In genomic region chr4:130563260-130563756, GRCm38 (mm10) we compare ENCODE assay signal across 19 mouse cellular contexts. TPM values are rescaled to one million over a fixed set of nuclear protein-coding genes. Genes with fewer than 3 reads are reported as not detected.
A peak's percentile ranks its signal among the peaks of the same experiment; 100 is the strongest.
DNase-seq lines count a peak whose midpoint lies in the region; ATAC-seq lines count a peak whose summit lies in the region.
"Had no signal": no experiment of that assay in that cellular context is flagged by ENCODE, and none has a peak within 500 bp of the region (broad histone marks: within the 10 kb centered on the region; RNA-seq: fewer than 3 reads in every experiment).

No protein-coding gene starts in this region.

- WGBS in midbrain, embryonic 13.5 days = 87% methylated on average over 9 of the region's 9 CpGs
- WGBS in midbrain, embryonic 10.5 days = 88% methylated on average over 9 of the region's 9 CpGs
- 73% methylated on average over 9 of the region's 9 CpGs for WGBS in hindbrain, embryonic 16.5 days
- 69% methylated on average over 9 of the region's 9 CpGs for WGBS in neural tube, embryonic 14.5 days

- no peaks in the 10 kb centered on the region for H3K27me3 ChIP-seq in midbrain, embryonic 13.5 days
- no peaks in the 10 kb centered on the region for H3K27me3 ChIP-seq in midbrain, embryonic 10.5 days (ENCODE audit: low read depth, poor library complexity, severe bottlenecking)
- no peaks in the 10 kb centered on the region for H3K27me3 ChIP-seq in hindbrain, embryonic 16.5 days (replicated peaks; ENCODE audit: control insufficient read depth, insufficient read depth, low read length)
- H3K27me3 ChIP-seq in neural tube, embryonic 14.5 days (ENCODE audit: control insufficient read depth, insufficient read depth, low read length) = no peaks in the 10 kb centered on the region
- H3K27me3 ChIP-seq: Patski had no signal

- DNase-seq in cerebellum, postnatal 10 days = peak; percentile 78 to 85
- no peak for DNase-seq in cerebellum, adult 18-20 months
- no peak for DNase-seq in midbrain, embryonic 10.5 days (ENCODE audit: low spot score)
- no peak for DNase-seq in heart, adult 11 months
- DNase-seq: cerebellum, adult 8-10 months; gastrocnemius, postnatal 14 days; heart, postnatal 14 days; kidney, adult 9 months; kidney, postnatal 36 days; liver; liver, postnatal 0 days; lung, postnatal 14 days; thymus, postnatal 14 days had no signal

- peaks cover 6% of the 10 kb centered on the region; the same call in 1 of the 2 replicates for H3K36me3 ChIP-seq in midbrain, embryonic 13.5 days
- peaks cover 64% of the 10 kb centered on the region for H3K36me3 ChIP-seq in midbrain, embryonic 10.5 days
- H3K36me3 ChIP-seq in hindbrain, embryonic 16.5 days (ENCODE audit: control insufficient read depth, insufficient read depth, low read length) = no peaks in the 10 kb centered on the region
- H3K36me3 ChIP-seq in neural tube, embryonic 14.5 days (ENCODE audit: control insufficient read depth, insufficient read depth, low read length) = no peaks in the 10 kb centered on the region
- H3K36me3 ChIP-seq: heart, embryonic 10.5 days had no signal

- no peak overlapping the region; the same call in 1 of the 2 replicates for H3K9ac ChIP-seq in midbrain, embryonic 13.5 days (replicated peaks)
- H3K9ac ChIP-seq in hindbrain, embryonic 16.5 days (ENCODE audit: low read depth, low read length) = no peak overlapping the region
- no peak overlapping the region for H3K9ac ChIP-seq in neural tube, embryonic 14.5 days (replicated peaks; ENCODE audit: low read depth, low read length)
- H3K9ac ChIP-seq: liver, postnatal 0 days had no signal

- no peaks in the 10 kb centered on the region for H3K9me3 ChIP-seq in midbrain, embryonic 13.5 days
- no peaks in the 10 kb centered on the region; the same call in 1 of the 2 replicates for H3K9me3 ChIP-seq in midbrain, embryonic 10.5 days (replicated peaks)
- no peaks in the 10 kb centered on the region for H3K9me3 ChIP-seq in hindbrain, embryonic 16.5 days (ENCODE audit: control insufficient read depth, low read length)
- H3K9me3 ChIP-seq in neural tube, embryonic 14.5 days (ENCODE audit: control insufficient read depth, low read length) = no peaks in the 10 kb centered on the region
- H3K9me3 ChIP-seq: heart, embryonic 10.5 days had no signal

- no peak overlapping the region for H3K4me3 ChIP-seq in midbrain, embryonic 13.5 days (replicated peaks)
- H3K4me3 ChIP-seq in midbrain, embryonic 10.5 days = no peak overlapping the region
- H3K4me3 ChIP-seq in hindbrain, embryonic 16.5 days (ENCODE audit: low read length) = no peak overlapping the region
- no peak overlapping the region for H3K4me3 ChIP-seq in neural tube, embryonic 14.5 days (ENCODE audit: low read depth, low read length)
- H3K4me3 ChIP-seq: heart, embryonic 10.5 days; megakaryocyte, embryonic 14.5 days had no signal

- H3K4me1 ChIP-seq in midbrain, embryonic 13.5 days (replicated peaks) = peaks cover 76% of the 10 kb centered on the region
- H3K4me1 ChIP-seq in midbrain, embryonic 10.5 days = peaks cover 74% of the 10 kb centered on the region
- H3K4me1 ChIP-seq in hindbrain, embryonic 16.5 days (ENCODE audit: control insufficient read depth, insufficient read depth, low read depth, low read length) = peaks cover 40% of the 10 kb centered on the region
- peaks cover 63% of the 10 kb centered on the region for H3K4me1 ChIP-seq in neural tube, embryonic 14.5 days (ENCODE audit: control insufficient read depth, insufficient read depth, low read length)
- H3K4me1 ChIP-seq: megakaryocyte, embryonic 14.5 days had no signal

- H3K27ac ChIP-seq in midbrain, embryonic 13.5 days = peak overlapping the region; percentile 64; the same call in 1 of the 2 replicates
- H3K27ac ChIP-seq in midbrain, embryonic 10.5 days (replicated peaks) = no peak overlapping the region
- peak overlapping the region; percentile 27; the same call in 1 of the 2 replicates for H3K27ac ChIP-seq in hindbrain, embryonic 16.5 days (ENCODE audit: low read depth, low read length)
- peak overlapping the region; percentile 53; the same call in 1 of the 2 replicates for H3K27ac ChIP-seq in neural tube, embryonic 14.5 days (ENCODE audit: low read depth, low read length)
- H3K27ac ChIP-seq: heart, embryonic 10.5 days had no signal

- no peak for ATAC-seq in midbrain, embryonic 13.5 days
- ATAC-seq in hindbrain, embryonic 16.5 days = 0 out of 2 replicates have a peak, but pooled peaks have one; percentile 1
- no peak for ATAC-seq in neural tube, embryonic 14.5 days (ENCODE audit: low read depth)
- ATAC-seq: liver, postnatal 0 days; Patski had no signal

- peak overlapping the region; percentile 40 for H3K4me2 ChIP-seq in midbrain, embryonic 13.5 days (replicated peaks)
- H3K4me2 ChIP-seq in hindbrain, embryonic 16.5 days (ENCODE audit: low read length) = peak overlapping the region; percentile 38; the same call in 1 of the 2 replicates
- H3K4me2 ChIP-seq in neural tube, embryonic 14.5 days (ENCODE audit: low read depth, low read length) = peak overlapping the region; percentile 35; the same call in 1 of the 2 replicates

RNA-seq across cellular contexts. Expression of gene Nkain1, which starts 10.7 kb away (rescaled TPM):
- polyA plus RNA-seq in midbrain, embryonic 13.5 days (2015; fragmentation: Nextera tagmentation; extraction: Ambion mirVana) = 8.5 and 14.3 TPM in 2 replicates
- polyA plus RNA-seq in midbrain, embryonic 10.5 days (2016; fragmentation: Nextera tagmentation; extraction: Ambion mirVana) = 5.1 and 5.9 TPM in 2 replicates
- 2.4 and 6.6 TPM in 2 replicates for polyA plus RNA-seq in hindbrain, embryonic 16.5 days (2015; fragmentation: Nextera tagmentation; extraction: Ambion mirVana)
- polyA plus RNA-seq in neural tube, embryonic 14.5 days (2014; fragmentation: Nextera tagmentation; extraction: Ambion mirVana) = 17.4 and 19.9 TPM in 2 replicates
- polyA plus RNA-seq: liver, postnatal 0 days had no signal

Comparison
In these comparisons a context has a peak if more than half of its experiments do, and no peak if none do; other contexts are left out.
1. DNase-seq: peak in cerebellum, postnatal 10 days (2 of 2); none in cerebellum, adult 18-20 months (0 of 2), midbrain, embryonic 10.5 days (single experiment) and heart, adult 11 months (single experiment).
2. Peak in every context shown above with its lines, with median percentiles within 50 percentile points of each other: H3K4me2 ChIP-seq.